Mouse (Mus musculus): Measurements from ENCODE around the gene Smad6.

- TF ChIP-seq CTCF (IDR thresholded peaks at IDR 0.05; ENCODE audit: control insufficient read depth, insufficient read depth, low read length) (no peak), POLR2A (IDR thresholded peaks at IDR 0.05; ENCODE audit: borderline replicate concordance, control insufficient read depth, low read depth, low read length) (no peak)
Observed at GRCm38 (mm10) chr9:63971557-63971956, 50.3 kb downstream of the Smad6 start.
